Mouse (Mus musculus): ENCODE results near the gene Il17rc.

Il17rc gene

DNA sequence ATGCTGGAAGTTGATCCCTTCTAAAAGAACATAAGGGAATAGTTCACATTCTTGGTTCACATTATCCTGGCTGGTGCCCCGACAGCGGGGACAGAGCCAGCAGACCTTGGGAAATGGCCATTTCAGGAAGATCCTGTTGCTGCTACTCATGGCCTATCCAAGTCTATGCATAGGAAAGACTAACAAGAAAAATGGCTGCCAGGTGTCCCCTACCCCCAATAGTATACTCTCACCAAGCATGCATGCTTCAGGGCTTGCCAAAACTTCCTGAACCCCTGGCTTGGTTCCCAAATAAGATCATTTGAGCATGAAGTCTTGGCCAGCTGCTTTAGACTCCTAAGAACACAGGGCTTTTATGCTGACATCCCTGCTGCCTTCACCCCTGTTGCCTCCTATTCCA, 19.4 kb upstream of the Il17rc start:
- DNase-seq (ENCODE audit: low spot score in 2 of 2), result peak in 1 of 2 experiments; percentile 40

DNA sequence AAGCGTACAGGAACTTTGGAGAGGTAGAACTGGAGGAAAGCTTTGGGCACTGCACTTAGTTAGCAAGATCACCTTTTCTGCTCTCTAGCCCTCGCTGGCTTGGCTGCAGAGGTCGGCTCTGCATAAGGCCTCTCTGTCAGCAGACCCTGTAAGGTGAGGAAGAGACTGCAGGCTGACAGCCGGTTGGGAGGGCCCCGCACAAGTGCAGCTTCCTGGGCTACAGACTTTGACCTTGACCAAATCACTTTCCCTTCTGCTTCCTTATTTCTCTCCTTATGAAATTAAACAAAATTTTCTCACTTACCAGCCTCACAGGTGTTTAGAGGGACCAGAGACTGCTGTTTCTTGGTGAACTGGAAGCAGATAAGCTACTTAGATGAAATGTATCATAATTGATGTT, 16.2 kb upstream of the Il17rc start:
- no peak for DNase-seq (ENCODE audit: low spot score in 2 of 2)

DNA sequence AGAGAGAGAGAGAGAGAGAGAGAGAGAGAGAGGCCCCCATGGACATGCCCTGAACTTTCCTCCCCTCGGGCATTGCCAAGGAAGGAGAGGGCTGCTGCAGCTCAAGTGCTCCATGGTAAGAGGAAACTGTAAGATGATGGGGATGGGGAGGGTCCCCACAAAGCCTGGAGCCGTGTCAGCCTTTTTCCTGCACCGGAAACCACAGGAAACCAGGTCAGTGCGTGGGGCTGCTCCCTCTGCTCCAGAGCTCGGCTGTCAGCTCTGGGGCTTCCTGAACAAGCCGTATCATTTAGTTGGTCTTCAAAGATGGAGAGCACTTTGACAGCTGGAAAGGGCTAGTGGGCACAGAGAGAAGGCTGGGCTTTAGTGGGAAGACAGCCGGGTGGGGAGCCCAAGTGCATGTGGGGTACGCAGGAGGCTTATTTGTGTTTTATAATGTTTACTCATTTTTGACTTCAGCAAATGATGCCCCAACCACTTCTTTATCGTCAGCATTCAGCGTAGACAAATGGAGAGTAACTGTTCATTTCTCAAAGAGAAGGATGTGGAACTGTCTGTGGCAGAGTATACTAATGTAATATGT, 13.2 kb upstream of the Il17rc start, which contains the start of gene Il17re:
TSS of gene Il17re (plus strand) at position 533 of the 583 bp plus-strand sequence.
- DNase-seq (ENCODE audit: low spot score in 2 of 2), result no peak

DNA sequence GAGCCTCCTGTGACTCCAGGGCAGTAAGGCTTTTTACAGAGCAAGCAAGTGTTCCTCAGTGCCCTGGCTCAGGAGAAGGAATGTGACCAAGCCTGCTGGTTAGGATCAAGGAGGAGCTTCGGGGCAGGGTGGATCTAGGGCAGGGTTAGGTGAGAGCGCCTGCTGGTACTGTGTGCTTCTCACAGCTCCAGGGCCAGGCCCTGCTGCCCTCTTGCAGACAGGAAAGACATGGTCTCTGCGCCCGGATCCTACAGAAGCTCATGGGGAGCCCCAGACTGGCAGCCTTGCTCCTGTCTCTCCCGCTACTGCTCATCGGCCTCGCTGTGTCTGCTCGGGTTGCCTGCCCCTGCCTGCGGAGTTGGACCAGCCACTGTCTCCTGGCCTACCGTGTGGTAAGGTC, 12.6 kb upstream of the Il17rc start:
- no peak for DNase-seq (ENCODE audit: low spot score in 2 of 2)

DNA sequence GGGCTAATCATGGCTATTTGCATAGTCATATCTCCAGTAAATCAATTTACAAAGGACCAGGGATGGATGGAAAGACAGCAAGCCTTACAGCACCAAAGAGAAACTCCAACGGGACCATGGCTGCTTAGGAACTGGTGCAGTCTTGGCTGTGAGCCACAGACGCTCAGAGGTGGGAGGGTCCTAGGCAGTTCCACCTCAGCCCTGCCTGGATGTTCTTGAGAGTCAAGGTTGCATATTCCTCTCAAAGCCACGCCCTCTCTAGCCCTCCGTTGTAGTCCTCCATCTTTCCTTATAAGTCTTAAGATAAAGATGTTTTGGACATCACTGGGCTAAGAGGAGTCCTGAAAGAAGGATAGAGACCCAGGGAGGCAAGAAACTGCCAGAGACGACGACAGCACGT, 7.2 kb upstream of the Il17rc start:
- DNase-seq (ENCODE audit: low spot score in 2 of 2), result no peak

DNA sequence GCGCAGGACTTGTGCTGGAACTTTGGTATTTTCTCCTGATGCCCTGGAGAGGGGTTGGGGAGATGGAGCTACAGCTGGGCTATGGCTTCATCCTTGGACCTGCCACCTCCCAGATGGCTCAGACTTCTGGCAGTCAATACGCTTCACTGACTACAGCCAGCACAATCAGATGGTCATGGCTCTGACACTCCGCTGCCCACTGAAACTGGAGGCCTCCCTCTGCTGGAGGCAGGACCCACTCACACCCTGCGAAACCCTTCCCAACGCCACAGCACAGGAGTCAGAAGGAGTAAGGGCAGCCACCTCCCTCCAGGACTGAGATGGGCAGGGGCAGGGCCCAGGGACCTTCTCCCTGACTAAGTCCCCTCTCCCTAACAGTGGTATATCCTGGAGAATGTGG, 5.6 kb upstream of the Il17rc start:
- peak in 1 of 2 experiments; percentile 56 for DNase-seq (ENCODE audit: low spot score in 2 of 2)

DNA sequence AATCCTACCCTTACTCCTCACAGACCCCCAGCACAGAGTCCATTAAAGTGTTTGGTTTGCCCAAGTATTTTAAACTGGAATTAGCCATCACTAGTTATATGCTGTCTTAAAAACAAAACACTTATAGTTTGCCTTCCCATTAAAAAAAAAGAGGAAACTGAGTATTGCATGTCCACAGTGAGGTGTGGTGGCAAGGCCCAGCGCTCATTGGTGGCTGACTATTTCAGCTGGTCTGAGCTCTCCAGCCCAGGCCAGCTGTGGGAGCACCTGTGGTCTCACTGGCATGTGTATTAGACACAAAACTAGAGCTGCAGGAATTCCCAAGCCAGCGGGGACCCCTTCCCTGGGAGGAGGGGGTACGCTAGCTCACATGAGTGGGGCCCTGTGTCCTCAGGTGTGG, 2.7 kb upstream of the Il17rc start:
- no peak for DNase-seq (ENCODE audit: low spot score in 2 of 2)

DNA sequence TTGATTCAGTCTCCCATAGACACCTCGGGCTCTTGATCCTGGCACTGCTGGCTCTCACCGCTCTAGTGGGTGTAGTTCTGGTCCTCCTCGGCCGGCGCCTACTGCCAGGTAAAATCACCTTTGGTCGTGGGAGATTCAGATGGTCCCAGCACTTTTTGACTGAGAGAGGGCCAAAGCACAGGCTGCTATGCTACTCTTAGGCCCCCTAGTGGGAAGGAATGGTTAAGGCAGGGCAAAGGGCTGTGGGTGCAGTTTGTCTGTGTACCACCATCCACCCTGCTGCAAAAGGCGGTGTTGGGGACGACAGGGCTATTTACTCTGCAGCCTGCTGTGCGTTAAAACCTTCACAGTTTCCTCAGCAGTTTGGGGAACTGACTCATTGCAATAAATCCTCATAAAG, 2.2 kb upstream of the Il17rc start:
- DNase-seq (ENCODE audit: low spot score in 2 of 2), result peak in 1 of 2 experiments; percentile 69

DNA sequence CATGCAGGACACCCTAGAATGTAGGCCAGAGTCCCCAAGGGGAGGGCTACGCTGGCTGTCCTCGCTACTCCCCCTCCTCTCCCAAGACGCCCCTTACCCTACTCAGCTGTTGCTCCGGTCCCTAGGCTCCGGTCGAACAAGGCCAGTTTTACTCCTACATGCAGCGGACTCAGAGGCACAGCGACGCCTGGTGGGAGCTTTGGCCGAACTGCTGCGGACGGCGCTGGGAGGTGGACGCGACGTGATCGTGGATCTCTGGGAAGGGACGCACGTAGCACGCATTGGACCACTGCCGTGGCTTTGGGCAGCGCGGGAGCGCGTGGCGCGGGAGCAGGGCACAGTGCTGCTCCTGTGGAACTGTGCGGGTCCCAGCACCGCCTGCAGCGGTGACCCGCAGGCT, 1.8 kb upstream of the Il17rc start:
- peak; percentile 70 to 82 for DNase-seq (ENCODE audit: low spot score in 2 of 2)

DNA sequence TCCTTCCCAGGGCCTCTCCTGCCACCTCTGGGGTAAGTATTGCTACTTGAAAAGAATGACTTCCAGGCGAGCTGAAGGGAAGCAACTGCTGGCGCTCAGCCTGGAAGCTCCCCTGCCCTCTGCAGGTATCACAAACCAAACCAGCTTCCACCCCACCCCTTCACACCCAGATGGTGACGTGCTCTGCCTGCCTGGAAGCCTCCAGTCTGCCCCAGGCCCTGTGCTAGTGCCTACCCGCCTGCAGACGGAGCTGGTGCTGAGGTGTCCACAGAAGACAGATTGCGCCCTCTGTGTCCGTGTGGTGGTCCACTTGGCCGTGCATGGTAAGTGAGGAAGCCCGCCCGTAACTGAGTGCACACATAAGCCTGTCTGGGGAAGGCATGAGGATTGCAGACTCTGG, 834 bp downstream of the Il17rc start:
- DNase-seq (ENCODE audit: low spot score in 2 of 2), result no peak

DNA sequence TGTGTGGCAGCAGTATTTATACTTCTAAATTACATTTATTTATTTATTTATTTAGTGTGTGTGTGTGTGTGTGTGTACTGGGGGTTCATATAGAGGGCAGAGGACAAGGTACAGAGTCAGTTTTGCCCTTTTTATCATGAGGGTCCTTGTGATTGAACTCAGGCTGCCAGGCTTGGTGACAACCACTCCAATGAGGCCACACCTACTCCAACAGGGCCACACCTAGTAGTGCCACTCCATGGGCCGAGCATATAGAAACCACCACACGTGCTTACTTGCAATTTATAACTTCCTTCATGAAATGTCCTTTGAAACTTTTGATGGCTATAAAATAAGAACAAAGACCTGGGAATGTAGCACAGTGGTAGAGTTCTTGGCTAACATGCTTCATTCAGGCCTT, 2.0 kb downstream of the Il17rc start:
- no peak for DNase-seq (ENCODE audit: low spot score in 2 of 2)

DNA sequence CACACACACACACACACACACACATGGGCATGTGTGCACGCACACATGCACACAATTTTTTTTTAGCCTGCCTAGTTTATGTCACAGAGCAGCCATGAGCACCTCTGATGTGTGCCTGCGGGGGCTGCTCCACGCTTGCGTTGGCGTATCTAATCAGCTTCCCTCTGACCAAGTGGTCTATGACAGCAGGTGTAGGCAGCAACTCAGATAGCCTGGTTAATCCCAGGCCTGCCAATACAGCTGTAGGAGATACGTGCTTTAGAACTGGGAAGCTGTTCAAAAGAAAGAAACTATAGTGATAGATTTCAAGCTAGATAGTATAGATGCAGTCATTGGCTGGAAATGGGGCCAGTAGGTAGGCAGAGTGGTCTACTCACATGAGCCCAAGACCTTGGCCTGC, 2.5 kb downstream of the Il17rc start:
- DNase-seq (ENCODE audit: low spot score in 2 of 2), result no peak

DNA sequence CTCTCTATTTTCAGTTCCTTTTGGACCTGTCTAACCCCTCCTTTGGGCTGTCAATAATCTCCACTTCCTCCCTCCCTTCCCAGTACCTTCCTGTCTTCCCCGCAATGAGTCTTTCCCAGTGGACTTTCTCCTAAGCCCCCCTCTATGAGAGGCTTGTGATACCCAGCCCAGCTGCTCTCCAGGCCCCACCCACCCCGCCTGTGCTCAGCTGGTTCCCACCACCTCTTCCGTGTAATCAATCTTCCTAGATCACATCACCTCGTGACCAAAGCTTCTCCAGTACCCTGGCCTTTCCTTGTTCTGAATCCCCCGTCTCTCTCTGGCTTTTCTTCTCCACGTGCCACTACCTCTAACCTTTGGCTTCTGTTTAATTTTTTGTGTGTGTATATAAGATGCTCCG, 6.1 kb downstream of the Il17rc start:
- DNase-seq (ENCODE audit: low spot score in 2 of 2), result no peak

DNA sequence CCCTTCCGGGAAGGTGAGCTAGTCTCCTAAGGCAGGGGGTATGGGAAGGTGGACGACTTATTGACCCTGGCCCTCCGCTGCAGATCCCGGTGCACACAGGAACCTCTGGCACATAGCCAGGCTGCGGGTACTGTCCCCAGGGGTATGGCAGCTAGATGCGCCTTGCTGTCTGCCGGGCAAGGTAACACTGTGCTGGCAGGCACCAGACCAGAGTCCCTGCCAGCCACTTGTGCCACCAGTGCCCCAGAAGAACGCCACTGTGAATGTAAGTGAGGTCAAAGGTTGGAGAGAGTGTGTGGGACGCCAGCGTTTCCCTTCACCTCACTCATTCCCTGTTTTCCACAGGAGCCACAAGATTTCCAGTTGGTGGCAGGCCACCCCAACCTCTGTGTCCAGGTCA, 7.7 kb downstream of the Il17rc start:
- DNase-seq (ENCODE audit: low spot score in 2 of 2), result no peak

DNA sequence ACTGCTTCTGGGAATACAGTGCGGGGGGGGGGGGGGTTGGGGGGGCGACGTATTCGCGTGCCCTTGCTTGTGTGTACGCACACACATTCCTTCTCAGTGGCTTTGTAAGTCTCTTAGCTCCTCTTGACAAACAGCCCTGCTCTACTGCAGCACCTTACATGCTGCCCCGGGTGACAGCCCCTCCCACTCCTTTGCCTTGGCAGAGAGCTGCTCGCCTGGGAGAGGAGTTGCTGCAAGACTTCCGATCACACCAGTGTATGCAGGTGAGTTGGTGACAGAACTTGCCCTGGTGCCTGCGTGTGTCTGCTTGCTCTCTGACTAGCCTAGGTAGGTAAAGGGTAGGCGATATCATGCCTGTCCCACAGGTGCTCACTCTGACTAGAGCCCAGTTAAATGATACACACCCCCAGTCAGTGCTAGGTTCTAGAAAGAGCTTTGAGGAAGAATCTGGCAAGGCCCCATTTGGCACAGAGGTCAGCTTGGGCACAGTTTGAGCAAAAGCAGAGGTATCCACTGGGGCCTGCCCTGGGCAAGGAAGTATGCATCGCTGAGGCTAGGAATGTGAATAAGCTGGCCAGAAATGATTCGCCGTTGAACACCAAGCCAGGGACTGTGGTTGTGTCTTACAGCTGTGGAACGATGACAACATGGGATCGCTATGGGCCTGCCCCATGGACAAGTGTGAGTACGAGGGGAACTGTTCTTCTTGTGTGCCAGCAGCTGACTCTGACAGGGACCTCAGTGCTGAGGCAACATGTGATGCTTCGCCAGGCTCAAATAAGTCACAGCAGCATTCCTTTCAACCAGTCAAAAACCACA, 9.5 kb downstream of the Il17rc start:
- DNase-seq (ENCODE audit: low spot score in 2 of 2), result no peak

DNA sequence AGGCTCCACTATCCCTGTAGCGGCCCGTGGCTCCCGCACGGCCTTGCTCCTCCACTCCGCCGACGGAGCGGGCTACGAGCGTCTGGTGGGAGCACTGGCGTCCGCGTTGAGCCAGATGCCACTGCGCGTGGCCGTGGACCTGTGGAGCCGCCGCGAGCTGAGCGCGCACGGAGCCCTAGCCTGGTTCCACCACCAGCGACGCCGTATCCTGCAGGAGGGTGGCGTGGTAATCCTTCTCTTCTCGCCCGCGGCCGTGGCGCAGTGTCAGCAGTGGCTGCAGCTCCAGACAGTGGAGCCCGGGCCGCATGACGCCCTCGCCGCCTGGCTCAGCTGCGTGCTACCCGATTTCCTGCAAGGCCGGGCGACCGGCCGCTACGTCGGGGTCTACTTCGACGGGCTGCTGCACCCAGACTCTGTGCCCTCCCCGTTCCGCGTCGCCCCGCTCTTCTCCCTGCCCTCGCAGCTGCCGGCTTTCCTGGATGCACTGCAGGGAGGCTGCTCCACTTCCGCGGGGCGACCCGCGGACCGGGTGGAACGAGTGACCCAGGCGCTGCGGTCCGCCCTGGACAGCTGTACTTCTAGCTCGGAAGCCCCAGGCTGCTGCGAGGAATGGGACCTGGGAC, 11.4 kb downstream of the Il17rc start:
- peak in 1 of 2 experiments; percentile 43 for DNase-seq (ENCODE audit: low spot score in 2 of 2)

DNA sequence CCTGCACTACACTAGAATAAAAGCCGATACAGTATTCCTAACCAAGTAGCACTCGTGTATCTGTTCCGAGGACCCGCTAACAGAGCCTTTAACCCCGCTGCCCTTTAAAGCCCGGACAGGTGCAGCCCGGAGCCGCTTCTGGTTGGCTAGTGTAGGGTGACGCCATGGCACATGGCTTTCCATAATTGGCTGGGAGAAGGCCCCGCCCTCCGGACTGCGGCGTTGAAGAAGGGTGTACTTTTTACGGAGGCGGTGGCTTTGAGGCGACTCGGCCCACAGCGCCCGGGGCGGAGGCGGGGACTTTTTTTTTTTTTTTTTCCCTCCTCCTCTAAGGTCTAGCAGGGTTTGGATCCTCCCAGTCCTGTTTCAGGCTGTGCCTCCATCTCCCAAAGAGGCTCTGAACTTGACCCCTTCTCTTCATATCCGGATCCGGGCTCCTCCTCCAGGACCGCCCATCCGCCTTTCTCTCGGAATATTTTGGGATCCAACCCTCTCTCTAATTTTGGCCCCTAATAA, 11.9 kb downstream of the Il17rc start, which contains the start of gene Creld1:
TSS of gene Creld1 (plus strand) at position 198 of the 516 bp plus-strand sequence.
- peak; percentile 79 to 88 for DNase-seq (ENCODE audit: low spot score in 2 of 2)

DNA sequence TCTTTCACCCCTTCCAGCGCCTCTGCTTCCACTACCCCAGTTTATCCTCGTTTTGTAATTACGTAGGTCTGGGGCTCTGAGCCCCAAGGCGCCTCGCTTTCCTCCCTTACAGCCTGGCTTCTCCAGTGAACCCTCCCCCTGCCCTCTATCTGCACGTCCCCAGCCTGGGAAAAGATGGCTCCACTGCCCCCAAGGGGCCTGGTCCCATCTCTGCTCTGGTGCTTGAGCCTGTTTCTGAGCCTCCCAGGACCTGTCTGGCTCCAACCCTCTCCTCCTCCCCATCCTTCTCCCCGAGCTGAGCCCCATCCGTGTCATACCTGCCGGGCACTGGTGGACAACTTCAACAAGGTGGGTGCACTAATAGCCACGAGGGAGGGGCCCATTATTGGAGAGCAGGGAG, 12.5 kb downstream of the Il17rc start:
- no peak for DNase-seq (ENCODE audit: low spot score in 2 of 2)

DNA sequence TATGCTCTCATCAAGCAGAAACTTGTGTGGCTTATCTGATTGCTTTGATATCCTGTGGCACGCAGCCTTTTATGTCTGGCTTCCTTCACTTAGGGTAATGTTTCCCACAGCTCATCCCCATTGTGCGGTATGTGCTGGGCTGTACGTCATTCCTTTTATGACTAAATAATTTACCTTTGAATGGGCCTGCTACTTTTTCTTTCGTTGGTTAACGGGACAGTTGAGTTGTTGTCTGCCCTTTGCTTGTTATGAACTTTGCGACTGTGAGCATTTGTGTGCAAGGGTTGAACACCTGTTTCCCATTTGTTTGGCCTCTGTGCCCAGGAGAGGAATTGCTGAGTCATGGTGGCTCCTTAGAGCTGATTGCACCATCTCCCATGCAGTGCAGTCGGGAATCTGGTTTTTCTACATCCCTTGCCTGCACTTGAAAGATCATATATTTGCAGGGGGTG, 15.9 kb downstream of the Il17rc start:
- no peak for DNase-seq (ENCODE audit: low spot score in 2 of 2)

DNA sequence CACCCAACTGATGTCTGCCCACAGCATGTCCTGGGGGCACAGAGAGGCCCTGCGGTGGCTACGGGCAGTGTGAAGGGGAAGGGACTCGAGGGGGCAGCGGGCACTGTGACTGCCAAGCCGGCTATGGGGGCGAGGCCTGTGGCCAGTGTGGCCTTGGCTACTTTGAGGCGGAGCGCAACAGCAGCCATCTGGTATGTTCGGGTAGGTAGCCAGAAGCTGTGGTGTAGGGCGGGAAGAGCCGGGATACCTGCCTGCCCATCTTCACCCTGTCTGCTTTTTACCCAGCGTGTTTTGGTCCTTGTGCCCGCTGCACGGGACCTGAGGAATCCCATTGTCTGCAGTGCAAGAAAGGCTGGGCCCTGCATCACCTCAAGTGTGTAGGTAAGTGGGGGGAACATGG, 18.2 kb downstream of the Il17rc start:
- no peak for DNase-seq (ENCODE audit: low spot score in 2 of 2)

DNA sequence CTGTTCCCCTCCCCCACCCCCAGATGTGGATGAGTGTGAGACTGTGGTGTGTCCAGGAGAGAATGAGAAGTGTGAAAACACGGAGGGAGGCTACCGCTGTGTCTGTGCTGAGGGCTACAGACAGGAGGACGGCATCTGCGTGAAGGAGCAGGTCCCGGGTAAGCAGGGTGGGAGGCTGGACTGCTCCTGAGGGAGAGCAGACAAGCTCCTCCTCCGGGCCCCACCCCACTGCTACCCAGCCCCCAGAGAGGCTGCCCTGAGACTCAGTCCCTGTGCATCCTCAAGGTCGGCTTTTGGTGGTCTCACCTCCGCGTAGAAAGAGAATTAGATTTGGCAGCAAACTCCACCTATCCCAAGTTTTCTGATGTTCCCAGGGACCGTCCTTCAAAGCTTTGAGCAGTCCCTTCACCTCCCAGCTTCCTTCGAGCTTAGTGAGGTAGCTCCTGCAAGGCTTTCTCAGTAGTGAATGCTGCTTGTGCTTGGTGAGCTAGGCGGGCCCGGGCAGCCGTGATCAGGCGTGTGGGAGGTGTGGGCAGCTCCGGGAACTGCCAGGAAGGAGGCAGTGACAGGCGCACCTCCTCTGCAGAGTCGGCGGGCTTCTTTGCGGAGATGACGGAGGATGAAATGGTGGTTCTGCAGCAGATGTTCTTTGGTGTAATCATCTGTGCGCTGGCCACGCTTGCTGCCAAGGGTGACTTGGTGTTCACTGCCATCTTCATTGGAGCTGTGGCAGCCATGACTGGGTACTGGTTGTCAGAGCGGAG, 21.1 kb downstream of the Il17rc start:
- DNase-seq (ENCODE audit: low spot score in 2 of 2), result no peak

DNA sequence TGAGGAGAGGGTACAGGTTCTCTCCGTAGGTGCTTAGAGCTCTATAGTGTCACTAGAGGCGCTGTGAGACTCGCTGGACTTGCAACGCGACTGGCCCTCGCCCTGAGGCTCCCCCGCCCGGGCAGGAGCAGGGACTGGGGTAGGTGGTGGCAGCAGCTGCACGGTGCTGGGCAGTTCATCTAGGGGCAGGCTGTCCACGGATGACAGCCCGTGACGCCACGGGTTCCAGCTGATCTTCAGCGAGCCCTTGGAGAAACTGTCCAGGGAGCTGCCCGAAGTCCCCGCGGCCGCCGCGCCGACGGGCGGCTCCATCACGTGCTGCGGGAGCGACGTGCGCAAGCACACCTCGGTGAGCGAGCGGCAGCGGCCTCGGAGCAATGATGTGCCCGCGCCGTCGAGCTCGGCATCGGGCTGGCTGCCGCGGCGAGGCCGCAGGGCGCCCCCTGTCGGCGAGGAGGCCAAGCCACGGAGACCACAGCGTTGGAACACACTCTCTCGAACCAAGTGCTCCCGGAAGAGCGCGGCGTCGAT, 23.1 kb downstream of the Il17rc start:
- DNase-seq (ENCODE audit: low spot score in 2 of 2), result peak; percentile 57 to 86

All from cerebellum, postnatal 4 days (tissue).